Mouse (Mus musculus) testis, adult 2 months (tissue): Measurements from ENCODE around the gene Olfr1263.

Experiments
- CTCF ChIP-seq: fragments of 200-500 bp; IDR thresholded peaks from 2 replicates; pipeline ENCODE4 v1.5.1; 2012; ENCODE audit warnings: low read depth, mild to moderate bottlenecking, inconsistent platforms, low read length, moderate library complexity; ENCODE audit not compliant: control insufficient read depth, insufficient read depth, insufficient replicate concordance
- POLR2A ChIP-seq: fragments of 200-500 bp; IDR thresholded peaks from 2 replicates; pipeline ENCODE4 v1.6.1; 2012; ENCODE audit warnings: low read depth, mild to moderate bottlenecking, inconsistent platforms, low read length, moderate library complexity; ENCODE audit not compliant: control insufficient read depth

DNA sequence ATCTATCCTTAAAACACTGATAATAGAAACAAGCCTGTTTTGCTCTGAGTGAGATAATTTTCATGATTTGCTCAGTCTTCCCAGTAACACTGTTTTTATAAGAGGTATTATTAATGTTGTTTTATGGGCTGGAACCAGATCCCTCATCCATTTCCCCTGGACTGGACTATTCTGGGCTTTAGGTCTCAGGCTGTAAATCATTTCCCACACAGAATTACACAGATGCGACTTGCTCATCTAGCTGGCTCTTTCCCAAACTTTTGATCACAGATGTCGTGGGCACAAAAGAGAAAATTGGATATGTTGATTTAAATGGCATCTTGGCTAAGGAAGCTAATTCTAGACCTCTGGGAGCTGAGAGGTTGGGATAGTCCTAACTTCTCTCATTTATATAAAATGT, 37.7 kb upstream of the Olfr1263 start, which contains the start of gene Olfr1260:
- no peak for TF ChIP-seq CTCF
- TF ChIP-seq POLR2A: no peak
